14 mouse cellular contexts compared by ENCODE assay signal in the genomic region with DNA sequence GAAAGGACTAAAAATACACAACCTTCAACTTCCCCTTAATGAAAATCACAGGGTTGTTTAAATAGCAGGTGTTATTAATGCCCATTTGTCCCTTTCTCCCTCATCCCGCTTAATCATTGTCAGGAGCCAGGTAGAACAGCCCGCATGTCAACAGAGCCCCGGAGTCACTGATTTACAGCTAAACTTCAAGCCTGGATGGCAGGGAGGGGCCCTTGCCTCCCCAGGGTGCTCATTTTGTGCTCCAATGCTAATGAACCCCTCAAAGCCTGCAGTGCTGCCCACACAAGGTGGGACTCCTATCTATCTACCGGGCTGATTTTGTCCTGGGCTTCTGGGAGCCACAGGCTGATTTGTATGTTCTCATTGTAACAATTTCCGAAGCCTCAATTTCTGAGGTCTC. TPM values are rescaled to one million over a fixed set of nuclear protein-coding genes. Genes with fewer than 3 reads are reported as not detected.
"Had no signal": no experiment of that assay in that cellular context is flagged by ENCODE, and none has a peak within 500 bp of the region (broad histone marks: within the 10 kb centered on the region; RNA-seq: fewer than 3 reads in every experiment).

No protein-coding gene starts in this region.

- DNase-seq: lung, embryonic 14.5 days; lung, postnatal 10 days; lung, postnatal 4 days; midbrain, embryonic 14.5 days; right cerebral cortex, adult 18-20 months; right cerebral cortex, postnatal 25 days; thymus, adult 2 months; thymus, postnatal 25 days had no signal

RNA-seq across cellular contexts. Expression of a gene that starts 37.1 kb away (rescaled TPM):
- total RNA-seq: megakaryocyte, adult 5-6 weeks had no signal
- polyA plus RNA-seq: kidney, postnatal 0 days; limb, embryonic 10.5 days; liver, embryonic 15.5 days; lung, embryonic 14.5 days; myocyte; testis, adult 2 months had no signal
